Mouse (Mus musculus) liver, embryonic 14.5 days (tissue): Measurements from ENCODE around the gene C4bp.
"Not testable (repeated sequence)": the region's sequence is repeated elsewhere in the genome, so short reads cannot be mapped to it uniquely, and the experiment has no call there.

Source experiments
- CTCF ChIP-seq: IDR thresholded peaks from 2 replicates; pipeline ENCODE4 v1.5.1; 2016; ENCODE audit warnings: antibody characterized with exemption, low read depth, control low read depth
- EP300 ChIP-seq: IDR thresholded peaks from 2 replicates; pipeline ENCODE4 v1.6.1; 2016; ENCODE audit warnings: antibody characterized with exemption, low read depth

DNA sequence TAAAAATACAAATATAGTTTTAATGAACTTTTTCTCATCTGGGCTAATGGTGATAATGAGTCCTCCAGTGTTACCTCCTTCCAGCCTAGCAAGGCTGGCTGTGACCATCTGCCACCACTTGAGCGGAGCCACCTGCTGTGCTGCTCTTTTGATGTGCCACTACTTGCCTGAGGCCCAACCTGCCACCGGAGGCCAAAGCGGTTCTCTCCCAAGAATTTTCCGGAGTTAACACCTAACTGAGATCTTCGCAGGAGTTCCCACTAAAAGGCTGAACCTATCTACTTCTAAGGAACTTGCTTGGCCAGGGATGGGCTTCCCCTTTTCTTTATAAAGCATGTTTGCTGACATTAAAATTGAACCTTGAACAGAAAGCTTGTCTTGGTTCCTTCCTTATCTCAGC lies 1.8 kb downstream of the C4bp start:
- not testable (repeated sequence) for TF ChIP-seq CTCF, EP300
